Mouse (Mus musculus): ENCODE data around the gene Olfr1416. TPM values are rescaled to one million over a fixed set of nuclear protein-coding genes. Genes with fewer than 3 reads are reported as not detected.
"Not testable (repeated sequence)": the region's sequence is repeated elsewhere in the genome, so short reads cannot be mapped to it uniquely, and the experiment has no call there.

Olfr1416 gene
- not detected for total RNA-seq (2021)
- long read RNA-seq, experiment 1: 0 reads
- long read RNA-seq, experiment 2: 0 reads

- DNase-seq: no peak
Observed at GRCm38 (mm10) chr1:92485013-92485412, at the start of gene Olfr1416. Gene Olfr1416, minus strand, starts transcription at chr1:92485113.

- no peak for DNase-seq
Observed at GRCm38 (mm10) chr1:92523764-92524163, 38.9 kb upstream of the Olfr1416 start.

DNA sequence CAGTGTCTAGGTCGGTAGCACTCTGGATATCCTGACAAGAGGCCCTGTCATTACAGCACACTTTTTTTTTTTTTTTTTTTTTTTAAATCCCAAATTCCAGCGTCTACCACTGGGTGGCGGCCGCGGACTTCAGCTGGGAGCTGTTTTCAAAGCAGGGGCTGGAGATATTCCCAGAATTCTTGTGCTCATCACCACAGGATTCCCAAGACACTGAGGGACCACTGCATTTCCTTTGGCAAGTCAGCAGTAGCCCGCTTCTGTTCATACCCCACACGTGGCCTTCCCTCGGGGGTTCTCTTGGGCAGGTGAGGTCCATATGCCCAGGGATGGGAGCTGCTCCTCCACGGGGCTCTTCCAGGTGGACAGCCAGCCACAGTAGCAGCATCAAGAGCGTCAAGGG lies 36.5 kb upstream of the Olfr1416 start:
- DNase-seq: peak; percentile 57

- DNase-seq: no peak
Observed at GRCm38 (mm10) chr1:92519046-92519445, 34.1 kb upstream of the Olfr1416 start.

DNA sequence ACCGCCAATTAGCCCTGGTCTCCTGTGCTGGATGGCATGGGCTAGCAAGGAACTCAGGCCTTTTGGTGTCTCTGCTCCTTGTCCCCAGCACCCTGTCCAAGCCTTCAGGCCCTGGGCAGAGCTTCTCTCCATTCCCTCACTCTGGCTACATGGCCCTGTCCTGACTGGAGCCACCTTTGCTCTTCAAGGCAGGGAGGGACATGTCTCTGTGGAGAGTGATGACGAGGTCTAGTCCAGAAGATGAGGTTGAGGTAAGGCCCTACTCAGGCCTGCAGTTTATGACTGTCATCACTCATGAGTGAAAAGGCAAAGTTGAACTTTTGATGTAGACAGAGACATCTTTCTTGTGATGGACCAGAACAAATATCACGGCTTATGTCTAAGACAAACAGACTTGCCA lies 33.6 kb upstream of the Olfr1416 start, which contains the start of gene Olfr1414:
Gene Olfr1414, minus strand, starts transcription at position 101 of the 400 bp plus-strand sequence.
- no peak for DNase-seq

GRCm38 (mm10) chr1:92515390-92515789 lies 30.5 kb upstream of the Olfr1416 start:
- DNase-seq: no peak

GRCm38 (mm10) chr1:92511646-92512045 lies 26.7 kb upstream of the Olfr1416 start:
- not testable (repeated sequence) for DNase-seq

DNA sequence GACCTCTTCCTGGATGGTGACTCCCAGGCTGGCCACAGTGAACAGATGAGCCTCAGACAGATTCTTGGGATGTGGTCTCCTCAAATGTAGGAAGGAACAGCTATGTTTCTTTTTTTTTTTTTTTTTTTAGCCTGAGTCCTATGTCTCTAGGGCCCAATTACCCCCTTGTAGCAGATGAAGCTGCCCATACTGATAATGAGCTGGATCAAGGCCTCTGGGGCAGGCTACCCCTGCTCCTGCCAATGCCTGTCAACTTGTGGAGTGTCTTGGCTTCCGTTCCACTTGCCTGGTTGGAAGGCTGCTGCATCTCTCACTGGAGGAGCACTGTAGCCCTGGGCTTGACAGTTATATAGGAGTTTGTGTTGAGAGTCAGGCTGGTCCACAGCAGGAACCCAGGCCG lies 11.1 kb upstream of the Olfr1416 start, which contains the start of gene Olfr1415:
Gene Olfr1415, minus strand, starts transcription at position 101 of the 400 bp plus-strand sequence.
- DNase-seq: no peak

DNA sequence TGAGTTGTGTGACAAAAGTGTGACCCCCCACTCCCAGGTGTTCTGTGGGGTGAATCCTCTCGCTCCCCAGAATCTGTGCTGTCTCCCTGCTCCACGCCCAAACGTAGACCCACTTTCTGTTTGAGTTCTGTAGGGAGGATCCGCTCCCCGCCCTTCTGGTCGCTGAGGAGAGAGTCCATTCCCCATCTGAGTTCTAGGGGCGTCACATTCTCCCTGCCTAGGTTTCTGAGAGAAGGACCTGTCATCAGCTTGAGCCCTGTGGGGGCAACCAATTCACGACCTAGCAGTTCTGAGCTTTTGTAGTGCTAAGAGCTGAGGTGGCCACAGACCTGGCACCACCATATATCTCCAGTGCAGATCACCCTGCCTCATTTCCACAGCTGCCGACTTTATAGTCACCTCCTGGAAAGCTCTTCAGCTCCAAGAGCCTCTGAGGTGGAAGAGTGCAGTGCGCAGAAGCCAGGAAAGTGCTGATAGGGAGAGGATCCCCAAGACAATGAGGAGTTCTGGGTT lies 10.8 kb downstream of the Olfr1416 start:
- no peak for DNase-seq

GRCm38 (mm10) chr1:92473165-92474041 lies 11.5 kb downstream of the Olfr1416 start, which contains the start of gene Ndufa10:
Gene Ndufa10, minus strand, starts transcription at chr1:92473860.
- peak; percentile 97 for DNase-seq

- DNase-seq: no peak
Observed at GRCm38 (mm10) chr1:92468891-92469290, 16.0 kb downstream of the Olfr1416 start.

GRCm38 (mm10) chr1:92458416-92458815 lies 26.5 kb downstream of the Olfr1416 start:
- DNase-seq: no peak

DNA sequence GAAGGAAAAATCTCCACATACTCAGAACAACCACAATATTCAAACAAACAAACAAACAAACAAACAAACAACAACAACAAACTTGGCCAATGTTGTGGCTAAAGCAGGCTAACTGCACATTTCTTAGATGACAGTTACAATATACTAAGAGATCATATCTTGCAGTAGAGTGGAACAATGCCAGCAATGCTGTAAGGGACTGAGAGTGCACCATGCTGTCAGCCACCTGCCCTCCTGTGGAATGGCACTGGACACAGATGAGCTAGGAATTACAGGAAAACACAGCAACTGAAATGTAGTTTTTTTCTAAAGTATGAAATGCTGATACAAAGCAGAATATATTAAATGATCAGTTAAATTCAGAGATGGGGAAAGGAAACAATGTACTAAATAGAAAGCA lies 27.2 kb downstream of the Olfr1416 start:
- no peak for DNase-seq

- DNase-seq: no peak
Observed at GRCm38 (mm10) chr1:92453751-92454445, 31.0 kb downstream of the Olfr1416 start.

- no peak for DNase-seq
Observed at GRCm38 (mm10) chr1:92448293-92448692, 36.6 kb downstream of the Olfr1416 start.

- peak; percentile 72 for DNase-seq
Observed at GRCm38 (mm10) chr1:92441453-92442063, 43.4 kb downstream of the Olfr1416 start.

DNA sequence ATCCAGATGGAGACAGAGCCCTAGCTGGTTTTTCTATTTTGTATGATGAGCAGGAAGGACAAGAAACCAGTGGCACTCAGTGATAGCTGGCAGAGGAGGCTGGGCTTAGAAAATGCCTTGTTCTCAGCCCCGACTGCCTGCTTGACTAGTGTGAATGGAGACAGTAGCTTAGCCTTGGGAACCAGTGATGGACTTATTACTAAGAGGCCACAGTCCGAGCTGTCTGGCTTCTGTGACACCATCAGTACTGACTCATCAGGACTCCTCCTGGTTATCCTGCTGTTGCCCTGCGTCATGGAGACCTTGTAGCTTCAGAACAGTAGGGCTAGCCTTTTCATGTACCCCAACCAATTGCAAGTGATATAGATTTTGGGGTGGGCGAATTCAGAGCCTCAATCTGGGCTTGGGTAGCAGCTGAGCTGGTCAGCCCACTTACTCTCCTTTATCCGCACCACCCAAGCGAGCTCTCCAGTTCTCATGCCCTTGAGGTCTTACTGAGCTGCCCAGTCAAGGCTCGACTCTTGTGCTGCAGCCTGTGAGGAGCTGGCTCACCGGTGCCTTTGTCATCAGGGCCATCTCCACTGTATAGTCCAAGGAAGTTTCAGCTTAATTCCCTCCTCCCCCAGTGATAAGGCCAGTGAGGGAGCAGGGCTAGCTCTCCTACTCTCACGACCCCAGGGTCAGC lies 44.7 kb downstream of the Olfr1416 start:
- peak; percentile 29 for DNase-seq

DNA sequence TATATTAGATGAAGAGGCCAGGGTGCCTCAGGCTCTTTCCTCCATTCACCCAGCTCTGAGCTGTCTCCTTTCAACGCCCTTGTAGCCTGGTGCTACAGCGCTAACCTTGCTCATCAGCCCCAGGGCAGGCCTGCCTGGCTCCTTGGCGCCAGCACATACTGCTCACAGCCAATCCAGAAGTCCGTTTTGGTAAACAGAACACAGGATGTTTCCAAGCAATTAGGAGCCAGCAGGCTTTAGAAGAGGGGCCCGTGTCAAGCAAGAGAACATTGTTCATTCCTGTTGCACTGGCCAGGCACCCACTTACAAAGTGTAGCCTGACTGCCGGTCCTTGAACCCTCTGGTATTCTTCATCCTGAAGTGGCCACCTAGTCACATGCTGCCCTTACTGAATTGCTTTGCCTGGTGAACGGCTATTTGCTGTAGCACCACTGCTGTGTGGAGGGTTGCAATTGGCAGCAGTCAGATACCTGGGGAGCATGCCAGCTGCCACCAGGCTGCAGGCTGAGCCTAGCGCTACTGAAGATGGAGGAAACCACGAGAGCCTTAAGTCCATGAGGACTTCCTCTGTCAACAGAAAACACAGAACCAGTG lies 47.1 kb downstream of the Olfr1416 start:
- peak; percentile 53 for DNase-seq

DNA sequence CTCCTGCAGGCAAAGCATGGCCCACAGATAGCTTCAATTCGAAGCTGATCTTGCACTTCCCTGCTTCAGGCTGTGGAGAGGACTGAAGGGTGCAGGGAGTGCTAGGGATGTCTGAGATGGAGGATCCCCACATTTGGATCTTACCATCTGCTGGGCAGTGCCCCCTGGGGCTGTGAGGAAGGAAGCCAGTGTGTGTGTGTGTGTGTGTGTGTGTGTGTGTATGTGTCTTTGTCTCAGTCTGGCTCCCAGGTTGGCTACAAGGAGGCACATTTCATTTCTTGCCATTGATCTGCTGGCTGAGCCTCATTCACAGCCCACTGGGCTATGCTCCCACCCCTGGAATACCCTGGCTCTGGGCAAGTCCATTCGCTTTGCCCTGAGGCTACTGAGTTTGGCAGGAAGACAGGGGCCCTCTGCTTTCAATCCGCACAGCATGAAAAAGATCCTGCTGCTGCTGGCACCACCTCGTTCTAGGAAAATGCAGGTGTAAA lies 48.0 kb downstream of the Olfr1416 start:
- DNase-seq: no peak

GRCm38 (mm10) chr1:92434986-92435385 lies 49.9 kb downstream of the Olfr1416 start:
- no peak for DNase-seq

GRCm38 (mm10) chr1:92432791-92433190 lies 52.1 kb downstream of the Olfr1416 start:
- no peak for DNase-seq

Data from adrenal gland, postnatal 10 days (tissue).